Mouse (Mus musculus): ENCODE data around the gene Zfp280d. TPM values are rescaled to one million over a fixed set of nuclear protein-coding genes. Genes with fewer than 3 reads are reported as not detected.

Zfp280d gene
- polyA plus RNA-seq, 1 experiment from 2014 or later, result 62.3 TPM

DNA sequence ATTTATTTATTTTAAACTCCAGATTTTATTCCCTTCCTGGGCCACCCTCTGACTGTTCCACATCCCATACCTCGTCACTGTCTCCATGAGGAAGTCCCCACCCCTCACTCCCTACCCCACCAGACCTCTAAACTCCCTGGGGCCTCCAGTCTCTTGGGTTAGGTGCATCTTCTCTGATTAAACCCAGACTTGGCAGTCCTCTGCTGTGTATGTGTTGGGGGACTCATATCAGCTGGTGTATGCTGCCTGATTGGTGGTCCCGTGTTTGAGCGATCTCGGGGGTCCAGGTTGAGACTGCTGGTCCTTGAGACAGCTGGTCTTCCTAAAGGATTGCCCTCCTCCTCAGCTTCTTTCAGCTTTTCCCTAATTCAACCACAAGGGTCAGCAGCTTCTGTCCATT is 5.3 kb downstream of the Zfp280d start:
- Histone ChIP-seq H3K4me1 (peaks cover 10% of the 10 kb centered on the region), H3K9ac (no peak overlapping the region), H3K36me3 (replicated peaks) (no peaks in the 10 kb centered on the region), H3K27me3 (no peaks in the 10 kb centered on the region), H3K4me2 (no peak overlapping the region), H3K27ac (no peak overlapping the region), H3K4me3 (replicated peaks) (no peak overlapping the region), H3K9me3 (0 out of 2 replicates have a peak, but pooled peaks cover 3% of the 10 kb centered on the region)
- 95% methylated on average over 4 of the region's 4 CpGs for WGBS
- no peak for ATAC-seq (ENCODE audit: low FRiP score)

DNA sequence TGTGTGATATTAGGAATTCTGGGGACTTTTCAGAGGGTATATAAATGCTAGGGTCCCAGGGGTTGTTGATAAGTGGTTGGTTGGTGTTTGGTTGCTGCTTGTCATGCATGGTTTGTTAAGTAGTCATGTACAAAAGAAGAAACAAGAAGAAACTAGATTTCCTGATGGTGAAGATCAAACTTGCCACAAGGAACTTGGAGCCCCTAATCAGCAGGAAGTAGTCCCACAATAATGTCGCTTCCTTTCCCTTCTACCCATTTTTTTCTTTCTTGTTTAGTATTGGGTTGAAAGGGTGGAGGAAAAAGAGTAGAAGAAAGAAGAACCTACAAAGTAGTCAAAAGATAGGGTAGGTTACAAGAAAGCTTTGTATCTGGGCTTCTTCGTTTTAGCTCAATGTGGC is 13.0 kb downstream of the Zfp280d start:
- Histone ChIP-seq H3K27ac (no peak overlapping the region), H3K4me3 (replicated peaks) (no peak overlapping the region), H3K4me1 (no peaks in the 10 kb centered on the region), H3K27me3 (no peaks in the 10 kb centered on the region), H3K36me3 (replicated peaks) (peaks cover 12% of the 10 kb centered on the region), H3K4me2 (no peak overlapping the region), H3K9ac (no peak overlapping the region), H3K9me3 (0 out of 2 replicates have a peak, but pooled peaks cover 3% of the 10 kb centered on the region)
- no peak for ATAC-seq (ENCODE audit: low FRiP score)
- WGBS, result 97% methylated on average over 2 of the region's 2 CpGs

DNA sequence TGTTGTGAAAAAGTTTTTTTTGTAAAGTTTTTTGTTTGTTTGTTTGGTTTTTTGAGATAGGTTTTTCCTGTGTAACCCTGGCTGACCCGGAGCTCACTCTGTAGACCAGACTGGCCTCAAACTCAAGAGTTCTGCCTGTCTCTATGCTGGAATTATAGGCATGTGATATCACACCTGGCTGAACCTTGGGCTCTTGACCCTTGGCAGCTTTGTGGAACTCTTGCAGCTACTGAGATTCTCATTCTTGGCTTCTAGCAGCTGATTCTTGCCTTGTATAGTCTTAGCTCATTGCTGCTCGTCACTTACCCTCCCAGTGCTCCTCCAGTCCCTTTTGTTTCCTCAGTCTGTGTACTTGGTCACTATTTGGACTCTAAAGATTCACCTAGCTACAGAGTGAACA is 13.6 kb downstream of the Zfp280d start:
- Histone ChIP-seq H3K4me1 (no peaks in the 10 kb centered on the region), H3K36me3 (replicated peaks) (peaks cover 12% of the 10 kb centered on the region), H3K27me3 (no peaks in the 10 kb centered on the region), H3K4me3 (replicated peaks) (no peak overlapping the region), H3K4me2 (no peak overlapping the region), H3K9me3 (0 out of 2 replicates have a peak, but pooled peaks cover 3% of the 10 kb centered on the region), H3K9ac (no peak overlapping the region), H3K27ac (no peak overlapping the region)
- ATAC-seq (ENCODE audit: low FRiP score), result no peak
- WGBS, result 79% methylated on average over 2 of the region's 2 CpGs

DNA sequence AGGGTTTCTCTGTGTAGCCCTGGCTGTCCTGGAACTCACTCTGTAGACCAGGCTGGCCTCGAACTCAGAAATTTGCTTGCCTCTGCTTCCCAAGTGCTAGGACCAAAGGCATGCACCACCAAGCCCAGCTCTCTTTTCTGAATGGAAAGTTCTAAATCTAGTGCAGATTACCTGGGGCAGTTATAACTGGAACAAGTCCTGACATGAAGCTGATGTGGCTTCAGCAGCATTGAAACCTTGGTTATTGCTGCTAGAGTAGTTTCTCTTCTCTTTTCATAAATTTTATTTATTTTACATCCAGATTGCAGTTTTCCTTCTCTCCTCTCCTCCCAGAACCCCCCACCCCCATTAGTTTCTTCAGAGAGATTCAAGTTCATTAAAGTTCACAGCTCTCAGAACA is 14.4 kb downstream of the Zfp280d start:
- 96% methylated on average over 1 of the region's 1 CpGs for WGBS

DNA sequence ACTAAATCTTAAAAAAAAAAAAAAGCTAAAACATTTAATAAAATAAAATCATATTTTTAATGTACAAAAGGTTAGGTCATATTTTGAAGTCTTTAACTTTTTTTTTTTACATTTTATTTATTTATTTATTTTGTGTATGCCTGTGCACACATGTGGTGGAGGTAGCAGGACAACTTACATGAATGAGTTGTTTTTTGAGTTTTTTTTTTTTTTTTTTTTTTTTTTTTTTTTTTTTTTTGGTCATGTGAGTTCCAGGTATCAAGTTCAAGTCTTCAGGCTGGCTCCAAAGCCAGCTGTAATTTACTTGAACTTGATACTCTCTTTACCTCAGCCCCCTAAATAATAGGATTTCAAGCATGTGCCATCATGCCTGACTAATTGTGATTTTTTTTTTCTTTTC is 19.4 kb downstream of the Zfp280d start:
- Histone ChIP-seq H3K9ac (no peak overlapping the region), H3K4me1 (no peaks in the 10 kb centered on the region), H3K4me2 (no peak overlapping the region), H3K9me3 (no peaks in the 10 kb centered on the region), H3K36me3 (replicated peaks) (peaks cover 5% of the 10 kb centered on the region), H3K4me3 (replicated peaks) (no peak overlapping the region), H3K27ac (no peak overlapping the region), H3K27me3 (no peaks in the 10 kb centered on the region)
- no peak for ATAC-seq (ENCODE audit: low FRiP score)

More for the DNA sequence above, 14.4 kb downstream of the Zfp280d start:
- H3K4me3 ChIP-seq (replicated peaks), result no peak overlapping the region
- no peaks in the 10 kb centered on the region for H3K27me3 ChIP-seq
- peaks cover 12% of the 10 kb centered on the region for H3K36me3 ChIP-seq (replicated peaks)
- ATAC-seq (ENCODE audit: low FRiP score), result no peak
- H3K4me1 ChIP-seq, result no peaks in the 10 kb centered on the region
- no peak overlapping the region for H3K9ac ChIP-seq
- no peak overlapping the region for H3K27ac ChIP-seq
- no peak overlapping the region for H3K4me2 ChIP-seq
- no peaks in the 10 kb centered on the region for H3K9me3 ChIP-seq

DNA sequence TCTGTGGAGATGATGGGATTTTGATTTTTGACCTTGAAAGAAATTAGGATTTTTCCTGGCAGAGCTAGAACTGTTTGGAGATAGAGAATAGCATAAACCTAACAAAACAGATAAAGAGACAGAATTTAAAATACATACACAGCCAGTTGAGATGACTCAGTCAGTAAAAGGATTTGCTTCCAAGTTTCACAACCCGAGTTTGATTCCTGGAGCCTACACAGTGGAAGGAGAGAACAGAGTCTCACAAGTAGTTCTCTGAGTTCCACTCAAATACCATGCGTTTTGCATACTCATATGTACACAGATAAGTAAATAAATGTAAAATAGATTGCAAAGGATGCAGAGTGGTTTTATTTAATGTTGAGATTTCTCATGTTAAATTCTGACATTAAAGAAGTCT is 35.1 kb downstream of the Zfp280d start:
- Histone ChIP-seq H3K4me3 (replicated peaks) (no peak overlapping the region), H3K9ac (no peak overlapping the region), H3K36me3 (replicated peaks) (peaks cover 21% of the 10 kb centered on the region), H3K4me2 (no peak overlapping the region), H3K27ac (no peak overlapping the region), H3K9me3 (no peaks in the 10 kb centered on the region), H3K27me3 (no peaks in the 10 kb centered on the region), H3K4me1 (no peaks in the 10 kb centered on the region)
- WGBS, result 90% methylated on average over 2 of the region's 2 CpGs
- no peak for ATAC-seq (ENCODE audit: low FRiP score)

DNA sequence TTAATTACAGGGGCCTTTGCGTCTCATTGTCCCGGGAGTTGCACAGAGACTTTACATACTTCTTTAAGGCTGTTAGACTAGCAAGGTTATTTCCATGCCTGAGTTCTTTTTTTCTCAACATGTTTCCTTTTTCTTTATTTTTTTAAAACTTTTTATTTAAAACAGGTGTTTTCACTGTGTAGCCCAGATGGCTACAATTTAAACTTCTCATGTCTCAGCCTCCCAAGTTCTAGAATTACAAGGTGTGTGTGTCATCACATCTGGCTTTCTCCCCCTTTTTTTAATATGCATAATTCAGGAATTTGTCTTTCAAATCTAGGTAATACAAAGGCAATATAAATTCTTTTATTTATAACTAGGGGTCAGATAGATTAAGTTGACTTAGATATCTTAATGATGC is 58.6 kb downstream of the Zfp280d start:
- ATAC-seq (ENCODE audit: low FRiP score), result no peak
- WGBS, result 86% methylated on average over 2 of the region's 2 CpGs
- H3K36me3 ChIP-seq (replicated peaks), result peaks cover 15% of the 10 kb centered on the region

DNA sequence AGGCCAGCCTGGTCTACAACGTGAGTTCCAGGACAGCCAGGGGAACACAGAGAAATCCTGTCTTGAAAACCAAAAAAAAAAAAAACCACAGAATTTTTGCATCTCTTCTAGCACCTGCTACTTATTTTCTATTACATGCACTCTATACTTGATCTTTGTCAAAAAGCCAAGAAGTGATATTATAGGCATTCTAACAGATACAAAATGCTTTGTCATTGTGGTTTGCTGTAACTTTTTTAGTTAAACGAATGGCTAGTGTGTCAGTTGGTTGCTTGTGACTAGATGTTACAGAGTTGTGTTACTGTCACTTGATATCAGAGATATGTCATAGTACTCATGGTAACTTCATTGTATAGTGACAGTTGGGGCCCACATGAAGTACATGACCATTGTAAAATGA is 61.4 kb downstream of the Zfp280d start:
- no peak for ATAC-seq (ENCODE audit: low FRiP score)
- no peaks in the 10 kb centered on the region for H3K4me1 ChIP-seq
- H3K27me3 ChIP-seq, result no peaks in the 10 kb centered on the region
- no peak overlapping the region for H3K9ac ChIP-seq
- no peaks in the 10 kb centered on the region for H3K9me3 ChIP-seq
- WGBS, result 82% methylated on average over 2 of the region's 2 CpGs
- H3K4me3 ChIP-seq (replicated peaks), result no peak overlapping the region
- H3K27ac ChIP-seq, result no peak overlapping the region
- no peak overlapping the region for H3K4me2 ChIP-seq
- H3K36me3 ChIP-seq (replicated peaks), result peaks cover 15% of the 10 kb centered on the region

More for the DNA sequence above, 58.6 kb downstream of the Zfp280d start:
- no peak overlapping the region for H3K27ac ChIP-seq
- H3K9me3 ChIP-seq, result no peaks in the 10 kb centered on the region
- H3K27me3 ChIP-seq, result no peaks in the 10 kb centered on the region
- no peak overlapping the region for H3K9ac ChIP-seq
- no peaks in the 10 kb centered on the region for H3K4me1 ChIP-seq
- no peak overlapping the region for H3K4me2 ChIP-seq
- no peak overlapping the region for H3K4me3 ChIP-seq (replicated peaks)

DNA sequence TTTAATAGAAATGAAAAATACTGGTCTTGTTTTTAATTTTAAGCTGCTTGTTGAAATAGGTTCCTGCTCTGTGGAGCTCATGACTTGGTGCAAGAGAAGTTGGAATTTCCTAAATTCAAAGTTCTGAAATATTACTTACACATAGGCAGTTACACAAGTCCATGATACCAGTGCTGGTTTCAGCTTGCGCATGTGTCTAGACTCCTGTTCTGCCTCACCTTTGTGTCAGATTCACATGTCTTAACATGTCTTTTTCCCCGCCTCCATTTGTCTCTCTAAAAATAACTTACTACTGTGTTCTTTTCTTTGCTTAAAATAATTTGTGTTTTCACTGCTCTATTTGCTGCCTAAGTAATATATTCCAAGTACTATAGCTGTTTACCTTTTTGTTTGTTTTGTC is 64.5 kb downstream of the Zfp280d start:
- 95% methylated on average over 2 of the region's 2 CpGs for WGBS
- Histone ChIP-seq H3K9me3 (no peaks in the 10 kb centered on the region), H3K27ac (no peak overlapping the region), H3K4me1 (no peaks in the 10 kb centered on the region), H3K9ac (no peak overlapping the region), H3K4me2 (no peak overlapping the region), H3K4me3 (replicated peaks) (no peak overlapping the region), H3K36me3 (replicated peaks) (peaks cover 11% of the 10 kb centered on the region), H3K27me3 (no peaks in the 10 kb centered on the region)
- no peak for ATAC-seq (ENCODE audit: low FRiP score)

DNA sequence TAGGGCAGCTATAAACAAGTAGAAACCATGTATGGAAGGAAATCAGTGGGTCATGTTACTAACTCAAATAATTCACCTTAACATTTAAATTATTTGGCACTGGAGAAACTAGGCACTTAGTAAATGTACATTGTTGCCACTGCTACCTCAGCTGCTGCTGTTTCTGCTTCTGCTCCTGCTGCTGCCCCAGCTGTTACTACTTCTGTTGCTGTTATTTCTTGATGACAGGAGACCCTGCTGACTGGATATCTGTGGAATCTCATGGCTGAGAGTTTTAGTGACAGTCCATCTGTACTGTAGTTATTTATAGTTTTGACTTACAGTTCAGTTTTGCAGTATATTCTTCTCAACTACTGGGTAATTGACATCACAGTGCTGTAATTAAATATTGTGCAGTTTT is 69.2 kb downstream of the Zfp280d start:
- no peaks in the 10 kb centered on the region for H3K4me1 ChIP-seq
- peaks cover 12% of the 10 kb centered on the region for H3K36me3 ChIP-seq (replicated peaks)
- H3K4me2 ChIP-seq, result no peak overlapping the region
- H3K9me3 ChIP-seq, result no peaks in the 10 kb centered on the region
- no peaks in the 10 kb centered on the region for H3K27me3 ChIP-seq
- no peak overlapping the region for H3K4me3 ChIP-seq (replicated peaks)
- H3K9ac ChIP-seq, result no peak overlapping the region
- ATAC-seq (ENCODE audit: low FRiP score), result no peak
- H3K27ac ChIP-seq, result no peak overlapping the region

DNA sequence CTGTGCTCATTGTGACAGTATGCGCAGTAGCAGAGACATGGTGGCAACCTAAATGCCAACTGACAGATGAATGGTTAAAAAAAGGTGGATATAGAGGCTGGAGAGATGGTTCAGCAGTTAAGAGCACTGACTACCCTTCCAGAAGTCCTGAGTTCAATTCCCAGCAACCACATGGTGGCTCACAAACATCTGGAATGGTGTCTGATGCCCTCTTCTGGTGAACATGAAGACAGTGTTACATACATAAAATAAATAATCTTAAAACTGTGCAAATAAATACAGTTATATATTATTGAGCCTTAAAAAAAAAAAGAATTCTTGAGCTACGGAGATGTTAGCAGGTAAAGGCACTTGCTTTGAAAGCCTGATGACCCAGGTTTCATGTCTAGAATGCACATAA is 97.7 kb downstream of the Zfp280d start:
- Histone ChIP-seq H3K9me3 (no peaks in the 10 kb centered on the region), H3K27ac (no peak overlapping the region), H3K36me3 (replicated peaks) (0 out of 2 replicates have a peak, but pooled peaks cover under 1% of the 10 kb centered on the region), H3K27me3 (no peaks in the 10 kb centered on the region), H3K4me2 (no peak overlapping the region), H3K4me1 (no peaks in the 10 kb centered on the region), H3K4me3 (replicated peaks) (no peak overlapping the region), H3K9ac (no peak overlapping the region)
- ATAC-seq (ENCODE audit: low FRiP score), result no peak
- 92% methylated on average over 2 of the region's 2 CpGs for WGBS

DNA sequence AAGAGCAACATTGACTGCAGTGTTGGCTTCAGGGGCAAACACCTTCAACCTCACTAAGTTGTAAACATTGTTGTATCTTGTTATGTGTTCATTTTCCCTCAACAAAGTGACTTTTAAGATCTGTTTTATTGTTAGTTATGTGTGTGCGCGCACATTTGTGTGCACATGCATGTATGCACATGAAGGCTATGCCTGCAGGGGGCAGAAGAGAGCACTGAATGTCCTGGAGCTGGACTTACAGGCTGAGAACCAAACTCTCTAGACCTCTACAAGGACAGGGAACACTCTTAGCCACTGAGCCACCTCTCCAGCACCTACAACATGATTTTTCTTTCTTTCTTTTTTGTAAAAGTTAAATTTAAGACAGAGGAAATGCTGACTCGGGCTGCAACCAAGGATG is 99.4 kb downstream of the Zfp280d start:
- 92% methylated on average over 3 of the region's 3 CpGs for WGBS
- no peaks in the 10 kb centered on the region for H3K9me3 ChIP-seq
- no peak overlapping the region for H3K4me3 ChIP-seq (replicated peaks)
- no peak overlapping the region for H3K27ac ChIP-seq
- no peak for ATAC-seq (ENCODE audit: low FRiP score)
- H3K9ac ChIP-seq, result no peak overlapping the region
- H3K36me3 ChIP-seq (replicated peaks), result no peaks in the 10 kb centered on the region
- no peak overlapping the region for H3K4me2 ChIP-seq
- no peaks in the 10 kb centered on the region for H3K4me1 ChIP-seq
- H3K27me3 ChIP-seq, result no peaks in the 10 kb centered on the region

DNA sequence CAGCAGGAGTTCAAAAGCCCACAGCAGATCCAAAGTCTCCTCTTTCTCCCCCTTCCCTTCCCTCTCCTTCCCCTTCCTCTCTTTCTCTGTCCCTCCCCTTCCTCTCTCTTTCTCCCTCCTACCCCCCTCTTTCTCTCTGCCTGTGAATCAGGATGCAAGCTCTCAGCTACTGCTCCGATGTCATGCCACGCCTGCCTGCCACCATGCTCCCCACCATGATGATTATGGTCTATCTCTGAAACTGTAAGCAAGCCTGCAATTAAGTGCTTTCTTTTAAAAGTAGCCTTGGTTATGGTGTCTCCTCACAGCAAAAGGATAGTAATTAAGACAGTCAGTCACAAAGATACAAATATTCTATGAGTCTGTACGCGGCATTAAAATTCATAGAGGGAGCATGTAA is 100.3 kb downstream of the Zfp280d start:
- 67% methylated on average over 4 of the region's 4 CpGs for WGBS
- Histone ChIP-seq H3K4me2 (no peak overlapping the region), H3K27me3 (no peaks in the 10 kb centered on the region), H3K9me3 (no peaks in the 10 kb centered on the region), H3K4me1 (no peaks in the 10 kb centered on the region), H3K4me3 (replicated peaks) (no peak overlapping the region), H3K36me3 (replicated peaks) (no peaks in the 10 kb centered on the region), H3K9ac (no peak overlapping the region), H3K27ac (no peak overlapping the region)
- 0 out of 2 replicates have a peak, but pooled peaks have one; percentile 41 for ATAC-seq (ENCODE audit: low FRiP score)

DNA sequence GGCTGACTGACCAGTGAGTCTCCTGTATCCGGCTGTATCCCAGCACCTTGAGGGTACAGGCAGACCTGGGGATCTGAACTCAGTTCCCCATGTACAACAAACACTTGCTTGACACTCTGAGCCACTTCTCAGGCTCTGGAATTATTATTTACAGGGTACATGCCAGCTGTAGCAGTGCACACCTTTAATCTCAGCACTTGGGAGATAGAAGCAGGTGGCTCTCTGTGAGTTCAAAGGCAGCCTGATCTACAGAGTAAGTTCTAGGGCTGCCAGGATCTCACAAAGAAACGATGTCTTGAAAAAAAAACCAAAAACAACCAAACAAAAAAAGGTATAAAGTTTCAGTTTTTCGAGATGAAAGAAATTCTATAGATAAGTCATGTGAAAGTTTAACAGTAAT is 101.0 kb downstream of the Zfp280d start:
- Histone ChIP-seq H3K36me3 (replicated peaks) (no peaks in the 10 kb centered on the region), H3K4me2 (no peak overlapping the region), H3K9me3 (no peaks in the 10 kb centered on the region), H3K4me3 (replicated peaks) (no peak overlapping the region), H3K27me3 (no peaks in the 10 kb centered on the region), H3K9ac (no peak overlapping the region), H3K4me1 (no peaks in the 10 kb centered on the region), H3K27ac (no peak overlapping the region)
- no peak for ATAC-seq (ENCODE audit: low FRiP score)
- 82% methylated on average over 3 of the region's 3 CpGs for WGBS

All from forebrain, embryonic 12.5 days (tissue).